8 mouse cellular contexts compared by ENCODE assay signal in the genomic region with DNA sequence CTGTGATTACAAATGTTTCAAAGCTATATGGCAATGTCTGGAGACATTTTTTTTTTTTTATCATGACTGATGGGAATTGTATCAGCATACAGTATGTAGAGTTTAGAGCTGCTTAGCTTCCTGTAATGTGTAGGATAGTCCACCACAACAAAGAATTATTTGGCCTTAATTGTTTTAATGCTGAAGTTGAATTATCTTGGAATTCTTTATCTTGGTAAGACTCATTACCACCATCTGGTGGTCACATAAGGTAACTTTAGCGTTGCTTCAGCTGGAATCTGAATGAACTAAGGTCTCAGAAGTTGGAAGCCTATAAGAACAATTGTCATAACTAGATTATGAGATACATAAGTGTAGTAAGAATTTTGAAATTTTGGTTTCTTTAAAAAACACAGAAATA. TPM values are rescaled to one million over a fixed set of nuclear protein-coding genes. Genes with fewer than 3 reads are reported as not detected.
A peak's percentile ranks its signal among the peaks of the same experiment; 100 is the strongest.
DNase-seq lines count a peak whose midpoint lies in the region; ATAC-seq and TF ChIP-seq lines count a peak whose summit lies in the region.

No protein-coding gene starts in this region.

- TF ChIP-seq CTCF in gastrocnemius, adult 2 months (IDR thresholded peaks at IDR 0.05) = peak; percentile 79

- H3K27me3 ChIP-seq in midbrain, embryonic 11.5 days (ENCODE audit: control insufficient read depth, insufficient read depth, low read length) = no peaks in the 10 kb centered on the region
- H3K27me3 ChIP-seq in midbrain, embryonic 10.5 days (ENCODE audit: low read depth, poor library complexity, severe bottlenecking) = no peaks in the 10 kb centered on the region
- H3K27me3 ChIP-seq in splenic B cell, adult 2 months (ENCODE audit: control insufficient read depth, insufficient read depth, low read length, poor library complexity, severe bottlenecking) = no peaks in the 10 kb centered on the region

- no peak overlapping the region for H3K9ac ChIP-seq in midbrain, embryonic 11.5 days (ENCODE audit: low read length)

- H3K4me2 ChIP-seq in midbrain, embryonic 11.5 days = no peak overlapping the region

- intact Hi-C loops in gastrocnemius, adult 2 months (cut with DNase I) = loop anchor here (10.0 kb wide), 1 partner anchor 264 kb away; a partner anchor contains a TSS
- intact Hi-C loops in gastrocnemius, postnatal 36 days (cut with DNase I) = loop anchor here (10.0 kb wide), 1 partner anchor 164 kb away; a partner anchor contains a TSS

- H3K4me1 ChIP-seq in midbrain, embryonic 11.5 days (ENCODE audit: control insufficient read depth, insufficient read depth, low read length) = no peaks in the 10 kb centered on the region
- H3K4me1 ChIP-seq in midbrain, embryonic 10.5 days = no peaks in the 10 kb centered on the region

- no peak for DNase-seq in gastrocnemius, adult 2 months
- no peak for DNase-seq in gastrocnemius, adult 8-10 months (ENCODE audit: low spot score in 2 of 2)
- DNase-seq in midbrain, embryonic 11.5 days (ENCODE audit: low spot score, missing footprints) = peak; percentile 87
- no peak for DNase-seq in midbrain, embryonic 10.5 days (ENCODE audit: low spot score)
- peak; percentile 37 for DNase-seq in hindlimb bud, embryonic 11.5 days (ENCODE audit: extremely low spot score, low read depth, low spot score)
- peak; percentile 63 for DNase-seq in splenic B cell, adult 2 months (ENCODE audit: low read depth, low spot score)
- DNase-seq in gastrocnemius, postnatal 36 days = no peak
- DNase-seq in urinary bladder, postnatal 4 days (ENCODE audit: low spot score in 2 of 2) = no peak

- H3K9me3 ChIP-seq in midbrain, embryonic 11.5 days (ENCODE audit: control insufficient read depth, low read length) = no peaks in the 10 kb centered on the region
- H3K9me3 ChIP-seq in midbrain, embryonic 10.5 days (replicated peaks) = no peaks in the 10 kb centered on the region

- 2% methylated on average over 1 of the region's 1 CpGs for WGBS in midbrain, embryonic 11.5 days
- 5% methylated on average over 1 of the region's 1 CpGs for WGBS in midbrain, embryonic 10.5 days

- no peaks in the 10 kb centered on the region for H3K36me3 ChIP-seq in midbrain, embryonic 11.5 days (ENCODE audit: control insufficient read depth, insufficient read depth, low read length)
- H3K36me3 ChIP-seq in midbrain, embryonic 10.5 days = no peaks in the 10 kb centered on the region
- no peaks in the 10 kb centered on the region for H3K36me3 ChIP-seq in splenic B cell, adult 2 months (ENCODE audit: control insufficient read depth, insufficient read depth, low read length, poor library complexity, severe bottlenecking)

- H3K4me3 ChIP-seq in gastrocnemius, adult 2 months = no peak overlapping the region
- H3K4me3 ChIP-seq in midbrain, embryonic 11.5 days (ENCODE audit: low read depth, low read length) = no peak overlapping the region
- H3K4me3 ChIP-seq in midbrain, embryonic 10.5 days = no peak overlapping the region

- H3K27ac ChIP-seq in gastrocnemius, adult 2 months = no peak overlapping the region
- H3K27ac ChIP-seq in midbrain, embryonic 11.5 days (ENCODE audit: low read depth, low read length) = no peak overlapping the region
- no peak overlapping the region for H3K27ac ChIP-seq in midbrain, embryonic 10.5 days (replicated peaks)

- ATAC-seq in midbrain, embryonic 11.5 days (ENCODE audit: low FRiP score) = no peak; the same call in 1 of the 2 replicates

RNA-seq across cellular contexts. Expression of a gene that starts 7.6 kb away (rescaled TPM):
- 100 to 1,000 TPM; 108 to 112 TPM for total RNA-seq in gastrocnemius, adult 2 months (2021)
- total RNA-seq in gastrocnemius, adult 8-10 months (2022) = 100 to 1,000 TPM; 108 to 123 (median 112) TPM
- 245 and 258 TPM in 2 replicates for polyA plus RNA-seq in midbrain, embryonic 11.5 days (2014; fragmentation: Nextera tagmentation; extraction: Ambion mirVana)
- polyA plus RNA-seq in midbrain, embryonic 10.5 days (2016; fragmentation: Nextera tagmentation; extraction: Ambion mirVana) = 293 and 320 TPM in 2 replicates
- 100 to 1,000 TPM in 1 of 2 experiments, 10 to 100 TPM in 1; 93.2 to 109 TPM for total RNA-seq in gastrocnemius, postnatal 36 days (2021)

RNA-seq across cellular contexts. Expression of a gene that starts 31.0 kb away (rescaled TPM):
- total RNA-seq in gastrocnemius, adult 2 months (2021) = 1 to 10 TPM; 2.1 to 5.0 TPM
- 1 to 10 TPM; 1.4 to 2.1 (median 1.7) TPM for total RNA-seq in gastrocnemius, adult 8-10 months (2022)
- 10.7 and 12.7 TPM in 2 replicates for polyA plus RNA-seq in midbrain, embryonic 11.5 days (2014; fragmentation: Nextera tagmentation; extraction: Ambion mirVana)
- 6.7 and 10.1 TPM in 2 replicates for polyA plus RNA-seq in midbrain, embryonic 10.5 days (2016; fragmentation: Nextera tagmentation; extraction: Ambion mirVana)
- total RNA-seq in gastrocnemius, postnatal 36 days (2021) = 1 to 10 TPM; 3.1 to 4.0 TPM

Comparison
In these comparisons a context has a peak if more than half of its experiments do, and no peak if none do; other contexts are left out.
1. DNase-seq: peak in midbrain, embryonic 11.5 days (single experiment), hindlimb bud, embryonic 11.5 days (single experiment) and splenic B cell, adult 2 months (single experiment); none in gastrocnemius, adult 2 months (single experiment), gastrocnemius, adult 8-10 months (0 of 2), midbrain, embryonic 10.5 days (single experiment), gastrocnemius, postnatal 36 days (0 of 2) and urinary bladder, postnatal 4 days (0 of 2).